Mouse (Mus musculus) testis, adult 2 months (tissue): ENCODE data around the gene Eya3. TPM values are rescaled to one million over a fixed set of nuclear protein-coding genes. Genes with fewer than 3 reads are reported as not detected.
A peak's percentile ranks its signal among the peaks of the same experiment; 100 is the strongest.
"Not testable (repeated sequence)": the region's sequence is repeated elsewhere in the genome, so short reads cannot be mapped to it uniquely, and the experiment has no call there.

Experiments used
- H3K27ac ChIP-seq: fragments of 200-500 bp; 2 replicates; pipeline ENCODE4 v1.5.1; 2012; ENCODE audit warnings: low read depth, low read length; ENCODE audit not compliant: control insufficient read depth, insufficient read depth
- H3K27me3 ChIP-seq: fragments of 200-500 bp; 2 replicates; pipeline ENCODE4 v1.6.1; 2012; ENCODE audit warnings: mild to moderate bottlenecking, low read length, moderate library complexity; ENCODE audit not compliant: control insufficient read depth, insufficient read depth
- H3K36me3 ChIP-seq: fragments of 200-500 bp; 2 replicates; pipeline ENCODE4 v1.6.1; 2012; ENCODE audit warnings: mild to moderate bottlenecking, low read length; ENCODE audit not compliant: control insufficient read depth, insufficient read depth
- H3K4me1 ChIP-seq: fragments of 200-500 bp; 2 replicates; pipeline ENCODE4 v1.6.1; 2012; ENCODE audit warnings: low read length; ENCODE audit not compliant: control insufficient read depth, insufficient read depth
- H3K4me3 ChIP-seq: fragments of 200-500 bp; 2 replicates; pipeline ENCODE4 v1.5.1; 2012; ENCODE audit warnings: low read depth, mild to moderate bottlenecking, low read length, moderate library complexity, mixed read lengths; ENCODE audit not compliant: control insufficient read depth
- CTCF ChIP-seq: fragments of 200-500 bp; IDR thresholded peaks from 2 replicates; pipeline ENCODE4 v1.5.1; 2012; ENCODE audit warnings: low read depth, mild to moderate bottlenecking, inconsistent platforms, low read length, moderate library complexity; ENCODE audit not compliant: control insufficient read depth, insufficient read depth, insufficient replicate concordance
- POLR2A ChIP-seq: fragments of 200-500 bp; IDR thresholded peaks from 2 replicates; pipeline ENCODE4 v1.6.1; 2012; ENCODE audit warnings: low read depth, mild to moderate bottlenecking, inconsistent platforms, low read length, moderate library complexity; ENCODE audit not compliant: control insufficient read depth
- polyA plus RNA-seq: library from polyadenylated mRNA; depleted of rRNA; stranded (reverse); fragments of >200 nt; gene quantifications from 2 replicates; pipeline ENCODE4 v1.2.3, GENCODE M21; 2012

The Eya3 gene
- polyA plus RNA-seq, 1 experiment: 65.2 TPM

DNA sequence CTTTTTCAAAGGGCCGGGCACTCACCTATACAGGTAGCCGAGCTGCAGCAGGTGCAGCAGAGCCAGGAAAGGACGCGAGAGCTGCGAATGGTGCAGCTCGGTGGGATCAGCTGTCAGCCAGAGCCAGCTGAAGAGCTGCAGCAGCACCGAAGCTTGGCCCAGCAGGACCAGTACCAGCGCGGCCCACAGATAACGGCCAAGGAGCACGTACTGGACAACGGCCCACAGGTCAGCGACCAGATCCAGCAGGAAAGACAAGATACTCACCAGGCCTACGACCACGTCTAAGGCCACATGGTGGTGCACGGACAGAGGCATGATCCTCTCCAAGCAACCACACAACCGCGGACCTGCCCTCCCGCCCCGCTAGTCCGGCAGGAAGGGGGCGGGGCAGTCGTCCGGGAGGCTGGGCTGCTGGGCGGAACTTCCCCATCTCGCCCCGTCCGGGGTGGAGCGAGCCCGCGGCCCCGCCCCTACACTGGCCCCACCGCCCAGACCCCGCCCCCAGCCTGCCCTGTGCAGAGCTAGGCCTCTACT, 93.4 kb downstream of the Eya3 start, which contains the start of gene Xkr8:
Gene Xkr8 (minus strand): TSS at position 399 of the 537 bp plus-strand sequence.
- Histone ChIP-seq H3K4me3 (peak within 1 kb of the TSS; percentile 96), H3K27ac (peak within 1 kb of the TSS; percentile 81), H3K36me3 (no peaks in the 10 kb centered on the region; the same call in 1 of the 2 replicates), H3K4me1 (peaks cover 29% of the 10 kb centered on the region), H3K27me3 (no peaks in the 10 kb centered on the region)
- TF ChIP-seq POLR2A: peak; percentile 84
- TF ChIP-seq CTCF: peak; percentile 34; the same call in 1 of the 2 replicates

DNA sequence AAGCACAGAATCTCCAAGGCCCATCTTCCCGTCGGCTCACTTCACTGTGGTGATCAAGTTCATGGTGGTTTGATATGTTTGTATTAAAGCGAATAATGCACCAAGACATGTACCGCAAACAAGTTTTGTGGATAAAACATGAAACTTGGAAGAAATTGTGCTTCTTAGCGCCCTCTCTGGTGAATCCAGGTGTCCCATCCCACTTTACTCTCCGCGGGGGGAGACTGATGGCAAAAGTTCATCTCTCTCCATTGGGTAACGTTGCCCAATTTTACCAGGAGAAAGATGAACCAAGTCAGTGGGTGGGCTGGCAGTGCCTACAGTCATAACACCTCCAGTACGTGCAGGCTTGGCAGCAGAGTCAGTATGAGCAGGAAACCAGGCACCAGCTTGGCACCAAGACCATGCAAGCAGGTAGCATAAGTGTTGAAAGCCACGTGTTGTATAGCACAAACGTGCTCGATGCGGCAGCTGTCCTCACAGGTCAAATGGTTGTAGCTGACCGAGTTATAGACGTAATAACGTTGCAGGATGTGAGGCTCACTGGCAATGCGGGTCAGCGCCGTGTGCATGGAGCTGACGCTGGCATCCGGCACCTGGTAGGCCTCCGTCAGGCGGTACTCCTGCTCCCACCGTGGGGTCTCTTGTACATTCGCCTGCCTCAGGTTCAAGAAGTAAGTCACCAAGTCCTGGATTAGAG, 94.4 kb downstream of the Eya3 start:
- H3K4me1 ChIP-seq: peaks cover 29% of the 10 kb centered on the region
- no peak overlapping the region; the same call in 1 of the 2 replicates for H3K27ac ChIP-seq
- peak overlapping the region; percentile 68 for H3K4me3 ChIP-seq
- no peaks in the 10 kb centered on the region for H3K27me3 ChIP-seq
- H3K36me3 ChIP-seq: no peaks in the 10 kb centered on the region
- TF ChIP-seq CTCF (no peak; the same call in 1 of the 2 replicates), POLR2A (no peak)

DNA sequence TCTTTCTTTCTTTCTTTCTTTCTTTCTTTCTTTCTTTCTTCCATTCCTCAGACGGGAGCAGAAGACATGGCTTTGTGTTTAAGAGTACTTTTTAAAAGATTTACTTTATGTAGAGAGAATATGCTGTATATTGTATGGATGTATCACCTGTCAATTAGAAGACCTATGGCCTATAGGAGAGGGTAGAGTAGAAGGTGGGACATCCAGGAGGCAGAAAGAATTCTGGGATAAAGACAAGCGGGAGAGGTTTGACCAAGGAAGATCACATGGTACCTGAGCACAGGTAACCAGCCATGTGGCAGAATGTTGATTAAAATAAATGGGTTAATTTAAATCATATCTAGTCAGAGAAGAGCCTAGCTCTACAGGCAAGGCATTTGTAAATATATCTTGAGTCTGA, 96.0 kb downstream of the Eya3 start:
- no peak for TF ChIP-seq CTCF
- TF ChIP-seq POLR2A: no peak
- Histone ChIP-seq H3K36me3 (no peaks in the 10 kb centered on the region), H3K4me3 (no peak overlapping the region), H3K4me1 (peaks cover 29% of the 10 kb centered on the region), H3K27ac (no peak overlapping the region), H3K27me3 (no peaks in the 10 kb centered on the region)

DNA sequence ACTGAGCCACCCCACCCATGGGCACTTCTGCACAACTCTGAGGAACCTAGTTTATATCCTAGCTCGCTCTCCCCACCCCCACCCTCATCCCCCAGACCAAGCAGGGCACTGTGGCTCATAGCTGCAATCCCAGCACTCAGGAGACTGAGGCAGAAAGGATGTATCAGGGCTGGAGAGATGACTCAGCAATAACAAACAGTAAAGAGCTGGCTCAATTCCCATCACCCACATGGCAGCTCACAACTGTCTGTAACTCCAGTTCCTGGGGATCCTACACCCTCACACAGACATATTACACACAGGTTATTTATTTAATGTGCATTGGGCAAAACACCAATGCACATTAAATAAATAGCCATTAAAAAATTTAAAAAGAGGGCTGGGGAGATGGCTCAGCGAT, 96.6 kb downstream of the Eya3 start:
- Histone ChIP-seq H3K36me3 (no peaks in the 10 kb centered on the region), H3K4me3 (no peak overlapping the region), H3K27ac (no peak overlapping the region), H3K27me3 (no peaks in the 10 kb centered on the region), H3K4me1 (peaks cover 29% of the 10 kb centered on the region)
- TF ChIP-seq POLR2A: no peak
- TF ChIP-seq CTCF: no peak

DNA sequence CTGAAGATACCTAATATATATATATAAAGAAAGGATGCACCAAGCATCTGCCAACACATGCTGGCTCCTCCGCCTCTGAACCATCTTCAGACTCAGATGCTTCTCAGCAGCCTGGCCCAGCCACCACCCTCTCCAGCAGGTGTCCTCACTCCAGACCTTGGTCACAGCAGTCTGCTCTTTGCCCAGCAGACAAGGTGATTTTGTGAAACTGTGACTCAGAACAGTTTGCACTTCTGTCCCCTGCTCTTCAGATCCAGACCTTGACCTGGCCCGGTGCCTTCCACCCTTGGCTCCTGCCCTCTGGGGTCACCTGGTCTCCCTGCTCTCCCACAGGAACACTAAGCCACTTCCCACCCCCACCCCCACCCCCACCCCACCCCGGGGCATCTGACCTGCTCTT, 97.1 kb downstream of the Eya3 start:
- H3K27me3 ChIP-seq: no peaks in the 10 kb centered on the region
- H3K4me1 ChIP-seq: peaks cover 28% of the 10 kb centered on the region
- no peak overlapping the region for H3K4me3 ChIP-seq
- no peaks in the 10 kb centered on the region for H3K36me3 ChIP-seq
- no peak overlapping the region for H3K27ac ChIP-seq
- TF ChIP-seq CTCF: no peak
- no peak for TF ChIP-seq POLR2A

DNA sequence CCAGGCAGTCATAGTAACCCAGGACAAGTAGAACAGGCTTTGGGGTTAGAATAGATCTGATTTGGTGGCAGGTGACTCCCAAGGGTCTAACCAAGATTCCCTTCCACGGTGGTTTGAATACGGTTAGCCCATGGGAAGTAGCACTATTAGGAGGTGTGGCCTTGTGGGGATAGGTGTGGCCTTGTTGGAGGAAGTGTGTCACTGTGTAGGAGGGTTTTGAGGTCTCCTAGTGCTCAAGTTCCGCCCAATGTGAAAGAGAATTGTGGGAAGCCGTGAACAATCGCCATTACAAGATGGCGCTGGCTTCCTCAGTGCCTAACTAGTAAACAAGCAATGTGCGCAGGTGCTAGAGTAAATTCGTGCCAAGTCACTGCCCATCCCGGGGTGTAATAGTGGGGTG, 98.4 kb downstream of the Eya3 start:
- H3K27me3 ChIP-seq, H3K27ac ChIP-seq, H3K36me3 ChIP-seq, H3K4me3 ChIP-seq: not testable (repeated sequence)
- peaks cover 16% of the 10 kb centered on the region for H3K4me1 ChIP-seq

DNA sequence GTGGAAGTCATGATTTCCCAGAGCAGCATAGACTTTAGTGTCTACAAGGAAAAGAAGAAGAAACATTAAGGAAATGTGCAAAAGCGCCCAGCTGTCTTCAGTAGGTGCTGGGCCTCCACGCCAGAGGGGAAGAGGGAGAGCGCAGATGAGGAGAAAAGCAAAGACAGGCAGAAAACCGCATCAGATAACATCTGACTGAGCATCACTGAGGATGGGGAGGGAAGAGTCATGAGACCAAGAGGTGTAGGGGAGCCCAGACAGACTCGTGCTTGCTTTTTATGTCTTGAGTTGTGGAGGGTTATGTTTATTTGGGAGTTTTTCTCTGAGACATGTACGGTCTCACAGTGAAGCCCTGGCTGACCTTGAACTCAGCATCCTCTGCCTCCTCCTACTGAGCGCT, 102.7 kb downstream of the Eya3 start:
- Histone ChIP-seq H3K4me3 (no peak overlapping the region), H3K27me3 (no peaks in the 10 kb centered on the region), H3K36me3 (no peaks in the 10 kb centered on the region), H3K4me1 (no peaks in the 10 kb centered on the region), H3K27ac (no peak overlapping the region)
- TF ChIP-seq CTCF: no peak
- TF ChIP-seq POLR2A: no peak
